Mouse (Mus musculus): Measurements from ENCODE around the gene Kctd13.
"Not testable (repeated sequence)": the region's sequence is repeated elsewhere in the genome, so short reads cannot be mapped to it uniquely, and the experiment has no call there.

Kctd13 gene

DNA sequence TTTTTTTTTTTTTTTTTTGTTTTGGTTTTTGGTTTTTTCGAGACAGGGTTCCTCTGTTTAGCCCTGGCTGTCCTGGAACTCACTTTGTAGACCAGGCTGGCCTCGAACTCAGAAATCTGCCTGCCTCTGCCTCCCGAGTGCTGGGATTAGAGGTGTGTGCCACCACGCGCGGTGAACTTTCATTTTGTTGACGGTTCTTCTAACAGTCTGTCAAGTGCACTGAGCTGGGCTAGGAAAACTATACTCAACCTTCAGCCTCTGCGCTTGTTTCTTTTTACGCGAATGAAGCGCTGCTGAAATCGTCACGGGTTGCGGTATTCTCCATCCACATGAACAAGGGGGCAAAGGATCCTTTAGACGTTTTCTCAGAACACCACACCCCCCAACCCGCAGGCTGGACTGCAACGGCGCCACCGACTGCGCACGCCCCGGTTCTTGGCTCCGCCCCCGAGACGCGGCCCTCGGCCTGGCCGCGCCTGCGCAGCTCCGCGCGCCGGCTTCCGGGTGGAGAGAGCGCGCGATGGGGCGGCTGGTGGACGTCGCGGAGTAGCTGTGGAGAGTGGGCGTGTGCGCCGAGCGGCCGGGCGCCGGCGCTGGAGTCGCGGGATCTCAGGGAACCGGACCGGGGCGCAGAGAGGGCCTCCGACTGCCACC lies at the start of gene Kctd13:
TSS of gene Kctd13 (plus strand) at position 496 of the 654 bp plus-strand sequence.
- ATAC-seq (ENCODE audit: low TSS enrichment), result peak; percentile 95

DNA sequence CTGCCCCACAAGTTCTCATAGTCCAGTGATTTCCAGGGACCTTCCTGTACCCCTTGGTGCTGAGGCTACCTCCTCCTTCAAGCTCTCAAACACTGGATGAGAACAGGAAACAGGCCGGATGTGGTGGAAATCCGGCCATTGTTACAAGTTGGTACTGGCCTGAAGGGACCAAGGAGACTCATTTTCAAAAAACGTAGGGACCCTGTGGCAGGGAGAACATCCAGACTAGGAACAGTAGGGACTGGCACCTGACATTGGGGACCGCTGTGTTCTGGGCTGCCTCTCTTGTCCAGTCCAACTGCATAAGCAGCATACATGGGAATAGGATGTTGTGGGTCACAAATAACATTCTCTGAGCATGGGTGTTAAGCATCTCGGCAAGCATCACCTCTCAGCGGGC lies 47.6 kb upstream of the Kctd13 start:
- ATAC-seq (ENCODE audit: low TSS enrichment), result no peak

DNA sequence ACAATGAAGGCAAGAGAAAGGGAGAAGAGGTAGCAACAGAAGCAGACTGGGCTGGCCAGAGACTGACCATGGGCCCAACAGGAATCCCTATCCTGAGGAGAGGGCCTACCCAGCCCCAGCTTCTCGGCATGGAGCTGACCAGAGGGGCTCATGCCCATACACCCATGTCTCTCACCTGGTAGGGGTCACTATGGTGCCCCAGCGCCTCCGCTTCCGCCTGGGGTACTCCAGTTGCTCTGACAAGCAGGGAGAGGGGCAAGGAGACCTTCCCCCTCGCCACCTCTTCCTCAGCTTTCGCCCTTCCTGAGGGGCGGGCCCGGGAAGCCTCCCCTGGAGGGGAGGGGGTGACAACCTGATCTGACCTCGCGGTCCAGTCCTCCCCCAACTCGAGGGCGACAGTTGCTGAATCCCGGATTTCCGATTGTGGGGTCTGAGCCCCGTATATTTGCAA lies 44.9 kb upstream of the Kctd13 start:
- ATAC-seq (ENCODE audit: low TSS enrichment), result no peak

DNA sequence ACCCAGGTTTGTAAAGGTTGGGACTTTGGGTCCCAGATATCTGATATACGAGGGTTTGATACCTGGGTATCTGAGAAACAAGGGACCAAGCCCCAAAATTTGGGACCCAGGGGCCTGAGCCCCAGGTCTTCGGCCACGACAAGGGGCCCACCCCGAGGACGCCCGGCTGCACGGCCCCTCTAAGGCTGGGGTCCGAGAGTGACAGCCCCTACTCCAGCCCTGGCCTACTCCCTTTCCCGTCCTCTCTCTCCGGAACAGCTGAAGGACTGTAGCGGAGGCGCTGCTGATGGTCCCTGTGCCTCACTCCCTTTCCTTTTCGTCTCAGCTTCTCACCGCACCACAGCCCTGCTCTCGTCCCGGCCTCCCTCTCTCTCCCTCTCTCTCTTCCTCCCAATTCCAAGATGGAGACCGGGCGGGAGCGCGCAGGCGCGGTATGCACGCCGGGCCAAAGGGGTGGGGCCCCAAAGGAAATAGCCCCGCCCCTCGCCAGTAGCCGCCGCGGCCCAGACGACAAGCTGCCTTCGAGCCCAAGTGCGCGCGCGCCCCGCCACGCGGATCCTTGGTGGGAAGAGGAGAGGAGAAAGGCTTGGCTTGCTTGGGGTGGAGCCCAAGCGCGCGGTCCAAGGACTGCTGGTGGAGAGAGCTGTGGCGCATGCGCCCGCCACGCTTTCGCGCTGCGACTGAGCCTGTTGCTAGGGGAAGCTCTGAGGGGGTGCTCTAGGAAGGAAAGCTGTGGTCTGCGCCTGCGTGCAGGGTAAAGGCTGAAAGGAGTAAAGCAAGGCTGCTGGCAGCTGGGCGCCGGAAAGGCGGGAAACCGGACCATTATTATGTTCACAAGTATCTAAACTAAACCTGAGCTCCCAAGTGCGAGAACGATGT lies 44.2 kb upstream of the Kctd13 start, which contains the start of gene Taok2:
TSS of gene Taok2 (minus strand) at position 418 of the 879 bp plus-strand sequence.
- peak; percentile 94 for ATAC-seq (ENCODE audit: low TSS enrichment)

DNA sequence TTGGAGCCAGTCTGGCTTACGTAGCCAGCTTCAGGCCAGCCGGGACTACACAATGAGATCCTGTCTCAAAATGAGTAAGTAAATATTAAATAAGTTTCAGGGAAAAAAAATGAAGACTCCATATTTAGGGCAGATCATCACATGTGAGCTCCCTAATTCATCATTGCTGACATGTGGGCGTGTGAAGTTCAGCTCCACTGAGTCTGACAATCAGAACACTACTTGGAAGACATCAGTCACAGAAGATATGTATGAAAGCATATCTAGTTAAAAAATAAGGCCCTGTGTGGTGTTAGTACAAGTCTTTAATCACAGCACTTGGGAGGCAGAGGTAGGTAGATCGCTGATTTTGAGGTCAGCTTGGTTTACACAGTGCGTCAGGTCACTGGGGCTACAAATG lies 41.4 kb upstream of the Kctd13 start:
- ATAC-seq (ENCODE audit: low TSS enrichment), result no peak

DNA sequence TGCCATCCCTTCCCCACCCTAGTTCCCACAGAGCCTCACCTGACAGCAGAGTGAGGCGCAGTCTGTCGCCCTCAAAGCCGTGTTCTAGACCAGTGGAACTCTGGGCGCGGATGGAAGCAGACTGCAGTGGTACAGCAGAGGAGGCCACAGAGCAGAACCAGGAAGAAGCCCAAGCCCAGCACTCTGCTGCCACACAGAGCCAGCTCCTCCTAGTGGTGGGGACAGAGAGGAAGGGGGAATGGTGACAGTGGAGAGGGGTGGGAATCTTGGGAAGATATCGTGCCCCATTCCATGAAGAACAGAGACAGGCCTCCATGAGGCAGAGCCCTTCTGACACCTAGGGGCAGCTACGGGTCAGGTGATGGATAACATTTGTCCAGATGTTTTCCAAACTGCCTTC lies 39.8 kb upstream of the Kctd13 start:
- no peak for ATAC-seq (ENCODE audit: low TSS enrichment)

DNA sequence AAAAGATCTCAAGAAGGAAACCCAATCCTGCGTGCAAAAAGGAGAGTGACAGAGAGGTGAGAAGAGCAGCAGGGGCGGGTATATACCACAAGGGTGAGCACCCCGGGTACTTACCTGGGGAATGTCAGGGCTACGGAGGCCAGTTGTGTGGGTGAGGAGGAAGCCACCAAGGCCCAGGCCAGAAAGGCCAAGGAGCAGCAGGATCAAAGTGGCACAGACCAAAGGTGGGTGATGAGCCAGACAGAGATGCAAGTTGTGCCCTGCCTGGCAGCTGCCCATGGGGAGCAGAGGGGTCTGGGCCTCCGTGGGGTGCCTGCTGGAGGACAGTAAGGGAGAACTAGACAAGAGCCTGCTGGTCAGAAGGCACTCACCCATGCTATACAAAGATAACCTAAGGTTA lies 31.8 kb upstream of the Kctd13 start:
- ATAC-seq (ENCODE audit: low TSS enrichment), result no peak

DNA sequence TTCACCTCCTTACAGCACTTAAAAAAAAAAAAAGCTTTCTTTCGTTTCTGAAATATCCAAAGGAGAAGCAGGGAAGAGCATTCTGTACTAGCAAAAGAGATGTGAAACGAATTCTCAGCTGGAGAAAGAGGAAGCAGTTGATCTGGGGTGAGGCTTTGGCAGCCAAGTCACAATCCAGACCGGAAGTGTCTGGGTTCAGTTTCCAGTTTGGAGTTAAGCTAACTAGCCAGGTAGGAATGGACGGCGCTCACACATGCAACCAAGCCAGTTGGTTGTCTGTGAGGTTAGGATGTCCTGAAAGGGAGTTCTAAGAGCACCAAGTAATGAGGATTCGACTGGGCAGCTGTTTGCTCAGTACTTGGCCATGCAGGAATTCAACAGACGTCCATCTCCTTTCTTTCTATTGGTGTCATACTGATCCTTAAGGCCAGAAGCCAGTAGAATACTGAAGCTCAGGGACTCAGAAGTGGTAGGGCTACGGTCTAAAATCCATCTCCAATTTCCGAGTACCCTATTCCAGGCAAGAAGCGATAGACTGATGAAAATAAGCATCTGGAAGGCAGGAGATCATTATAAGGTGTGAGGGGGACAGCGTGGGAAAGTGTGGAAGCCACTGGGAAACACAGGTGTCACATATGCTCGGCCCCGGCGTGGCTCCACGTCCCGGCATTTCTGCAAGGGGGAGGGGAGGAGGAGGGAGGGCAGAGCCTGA lies 31.1 kb upstream of the Kctd13 start:
- ATAC-seq (ENCODE audit: low TSS enrichment), result peak; percentile 70

DNA sequence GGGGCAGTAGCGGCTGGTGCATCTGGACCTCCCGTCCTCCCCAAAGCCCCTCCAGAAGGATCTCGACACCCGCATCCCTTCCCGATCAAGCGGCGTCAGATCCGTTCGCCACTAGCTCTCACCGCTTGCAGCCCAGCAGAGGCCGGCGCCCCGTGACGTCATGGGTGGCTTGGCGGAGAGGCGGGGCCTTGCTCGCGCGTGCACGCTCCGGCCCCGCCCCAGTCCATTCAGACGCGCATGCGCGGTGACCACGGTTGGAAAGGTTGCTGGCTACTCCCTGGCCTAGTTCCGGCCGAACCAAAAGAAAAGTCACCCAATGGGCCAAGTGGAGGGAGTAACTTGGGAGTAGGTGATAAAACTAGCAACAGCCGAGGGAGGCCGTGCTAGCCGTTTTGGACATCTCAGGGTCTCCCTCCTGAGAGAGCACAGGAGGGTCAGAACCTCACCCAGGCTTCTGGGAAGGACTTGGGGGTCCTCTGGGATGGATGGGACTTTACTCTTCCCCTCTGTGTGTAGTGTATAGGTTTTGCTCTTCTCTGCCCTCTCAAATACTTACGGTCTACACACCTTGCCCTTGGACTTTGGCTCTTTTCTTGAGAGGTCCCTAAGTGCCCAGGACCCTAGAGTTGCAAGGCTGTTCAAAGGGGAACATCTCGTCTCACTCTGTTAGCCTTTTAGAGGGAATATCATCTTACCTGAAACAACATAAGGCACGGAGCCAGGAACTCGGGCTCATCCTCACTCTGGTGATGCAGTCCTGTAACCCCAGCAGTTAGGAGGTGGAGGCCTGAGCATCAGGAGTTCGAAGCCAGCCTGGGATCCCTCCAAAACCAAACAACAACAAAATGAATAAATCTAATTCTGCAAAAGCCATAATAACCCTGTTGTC lies 30.3 kb upstream of the Kctd13 start:
- peak; percentile 88 for ATAC-seq (ENCODE audit: low TSS enrichment)

DNA sequence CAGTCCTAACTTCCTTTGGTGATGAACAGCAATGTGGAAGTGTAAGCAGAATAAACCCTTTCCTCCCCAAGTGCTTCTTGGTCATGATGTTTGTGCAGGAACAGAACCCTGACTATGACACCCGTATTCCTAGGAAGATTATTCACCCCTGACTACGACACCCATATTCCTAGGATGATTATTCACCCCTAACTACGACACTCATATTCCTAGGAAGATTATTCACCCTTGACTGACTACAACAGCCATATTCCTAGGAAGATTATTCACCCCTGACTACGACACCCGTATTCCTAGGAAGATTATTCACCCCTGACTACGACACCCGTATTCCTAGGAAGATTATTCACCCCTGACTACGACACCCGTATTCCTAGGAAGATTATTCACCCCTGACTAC lies 28.9 kb upstream of the Kctd13 start:
- ATAC-seq (ENCODE audit: low TSS enrichment), result not testable (repeated sequence)

DNA sequence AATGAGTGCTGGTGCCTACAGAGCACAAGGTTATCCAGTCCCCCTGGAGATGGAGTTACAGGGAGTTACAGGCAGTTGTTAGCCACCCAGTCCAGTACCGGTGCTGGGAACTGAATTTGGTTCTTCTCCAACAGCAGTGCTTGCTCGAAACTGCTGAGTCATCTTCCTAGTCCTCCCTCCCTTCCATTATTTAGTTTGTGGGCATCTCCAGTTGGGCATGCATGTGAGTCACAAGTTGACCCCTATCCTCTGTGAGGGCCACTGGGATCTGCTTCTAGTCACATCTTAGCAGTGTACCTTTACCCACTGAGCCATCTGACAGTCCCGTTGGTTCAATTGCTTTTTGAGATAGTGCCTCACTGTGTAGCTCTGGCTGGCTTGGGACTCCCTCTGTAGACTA lies 23.1 kb upstream of the Kctd13 start:
- no peak for ATAC-seq (ENCODE audit: low TSS enrichment)

DNA sequence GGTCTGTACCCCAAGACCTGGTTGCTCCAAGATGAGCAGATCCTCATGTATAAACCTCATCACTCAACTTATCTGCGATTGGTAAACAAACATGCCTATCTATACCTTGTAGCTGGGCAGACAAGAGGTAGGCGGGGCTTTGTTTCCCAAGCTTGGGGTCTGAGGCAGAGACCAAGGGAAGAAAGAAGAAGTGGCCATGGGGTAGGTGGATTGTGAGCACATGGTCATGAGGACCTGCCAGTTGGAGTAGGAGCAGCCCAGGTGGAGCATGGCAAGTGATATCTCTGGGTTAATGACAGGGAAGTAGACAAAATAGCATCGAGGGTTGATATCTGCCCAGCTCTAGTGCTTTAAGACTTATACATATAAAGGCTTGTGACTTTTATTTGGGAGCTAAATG lies 13.8 kb upstream of the Kctd13 start:
- no peak for ATAC-seq (ENCODE audit: low TSS enrichment)

DNA sequence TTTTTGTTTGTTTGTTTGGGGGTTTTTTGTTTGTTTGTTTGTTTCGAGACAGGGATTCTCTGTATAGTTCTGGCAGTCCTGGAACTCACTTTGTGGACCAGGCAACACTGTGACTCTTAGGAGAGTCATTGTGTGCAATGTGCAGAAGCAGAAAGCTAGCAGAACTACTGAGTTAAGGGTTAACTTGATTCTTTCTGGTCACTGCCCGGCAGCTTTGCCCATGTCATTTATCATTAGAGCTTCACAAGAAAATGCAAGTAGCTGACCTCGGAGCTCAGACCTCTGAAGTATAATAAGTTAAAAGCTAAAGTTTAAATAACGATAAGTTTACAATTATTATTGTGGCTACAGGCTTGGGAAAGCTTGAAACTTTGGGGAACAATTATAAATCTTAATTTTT lies 10.3 kb upstream of the Kctd13 start:
- not testable (repeated sequence) for ATAC-seq (ENCODE audit: low TSS enrichment)

DNA sequence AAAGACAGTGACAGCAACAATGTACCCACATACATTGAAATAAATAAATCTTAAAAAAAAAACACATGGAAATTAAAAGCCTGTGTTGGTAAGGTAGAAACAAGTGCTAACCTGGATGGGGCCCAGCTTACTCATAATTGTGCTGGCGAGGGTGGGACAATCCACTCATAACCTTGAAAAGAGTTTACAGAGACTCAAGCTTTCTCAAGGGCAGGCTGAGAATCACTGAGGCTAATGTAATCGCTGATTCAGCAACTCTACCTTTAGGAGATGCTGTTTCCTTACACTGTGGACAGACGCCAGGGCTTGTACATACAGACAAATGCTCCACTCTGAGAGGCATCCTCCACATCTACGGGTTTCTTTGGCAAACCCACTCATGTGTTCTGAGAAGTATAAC lies 8.7 kb upstream of the Kctd13 start:
- ATAC-seq (ENCODE audit: low TSS enrichment), result no peak

DNA sequence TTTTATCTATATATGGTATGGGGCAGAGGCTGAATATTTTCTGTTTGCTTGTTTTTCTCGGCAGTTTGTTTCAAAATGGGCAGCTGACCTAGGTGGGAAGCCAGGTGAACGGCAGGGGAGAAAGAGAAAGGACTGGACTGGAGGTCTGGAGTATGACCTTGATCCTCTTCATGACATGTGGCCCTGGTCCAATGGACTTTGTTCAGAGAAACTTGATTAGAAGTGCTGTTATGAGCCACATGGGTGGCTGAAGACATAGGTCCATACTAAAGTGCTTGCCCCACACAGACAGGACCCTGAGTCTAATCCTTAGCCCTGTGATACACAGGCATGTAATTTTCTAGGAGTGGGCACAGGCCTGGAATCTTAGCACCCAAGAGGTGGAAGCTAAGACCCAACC lies 7.1 kb upstream of the Kctd13 start:
- ATAC-seq (ENCODE audit: low TSS enrichment), result no peak

DNA sequence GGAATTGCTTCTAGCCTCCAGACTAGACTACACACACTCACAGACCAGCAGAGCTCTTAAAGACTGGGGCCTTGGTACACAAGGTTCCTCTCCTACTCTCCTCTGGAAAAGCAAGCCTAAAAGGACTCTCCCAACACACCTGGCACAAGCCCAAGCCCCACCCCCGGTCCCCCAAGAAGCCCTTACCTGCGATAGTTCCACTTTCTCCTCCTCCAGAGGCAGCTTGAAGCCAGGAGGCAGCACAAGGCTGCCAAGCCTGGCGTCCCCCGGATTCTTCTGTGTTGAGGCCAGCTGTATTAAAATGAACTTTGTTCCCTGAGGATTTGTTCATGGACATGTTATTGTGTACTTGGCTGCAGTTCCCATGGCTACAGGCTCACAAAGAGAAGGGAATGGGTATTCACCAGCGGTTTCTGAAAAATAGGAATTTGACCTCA lies 6.0 kb upstream of the Kctd13 start, which contains the start of gene Tmem219:
TSS of gene Tmem219 (minus strand) at position 294 of the 437 bp plus-strand sequence.
- ATAC-seq (ENCODE audit: low TSS enrichment), result no peak

DNA sequence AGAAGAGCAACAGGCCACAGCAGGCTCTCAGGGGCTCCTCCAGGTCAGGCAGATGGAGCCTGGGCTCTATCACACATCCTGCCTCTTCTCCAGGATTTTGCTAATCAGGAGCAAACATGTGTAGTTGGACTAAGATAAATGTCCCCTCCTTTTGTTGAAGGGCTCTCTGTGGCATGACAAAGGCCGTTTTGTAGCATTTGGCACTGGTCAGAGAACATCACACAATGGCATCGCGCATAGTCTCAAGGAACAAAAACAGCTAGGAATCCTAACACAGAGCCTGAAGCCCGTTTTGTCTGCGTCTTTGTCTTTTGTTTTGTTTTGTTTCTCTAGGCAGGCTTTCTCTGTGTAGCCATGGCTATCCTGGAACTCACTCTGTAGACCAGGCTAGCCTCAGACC lies 4.7 kb upstream of the Kctd13 start:
- ATAC-seq (ENCODE audit: low TSS enrichment), result peak; percentile 15; the same call in 1 of the 2 replicates

DNA sequence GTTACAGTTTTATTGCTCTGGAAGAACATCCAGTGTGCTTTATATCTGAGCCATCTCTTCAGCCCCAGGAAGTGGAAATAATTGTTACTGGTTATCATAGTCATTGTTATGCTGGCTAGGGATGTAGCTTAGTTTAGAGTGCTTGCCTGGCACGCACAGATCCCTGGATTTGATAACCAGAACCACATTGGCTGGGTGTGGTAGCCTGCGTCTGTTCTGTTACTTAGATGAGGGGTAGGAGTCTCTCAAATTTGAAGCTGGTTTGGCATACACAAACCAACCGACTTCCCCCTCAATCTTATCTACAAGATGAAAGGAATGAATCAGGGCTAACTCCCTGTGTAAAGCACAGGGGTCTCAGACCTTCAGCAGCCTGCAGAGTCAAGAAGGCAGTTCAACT lies 2.4 kb upstream of the Kctd13 start:
- ATAC-seq (ENCODE audit: low TSS enrichment), result no peak

DNA sequence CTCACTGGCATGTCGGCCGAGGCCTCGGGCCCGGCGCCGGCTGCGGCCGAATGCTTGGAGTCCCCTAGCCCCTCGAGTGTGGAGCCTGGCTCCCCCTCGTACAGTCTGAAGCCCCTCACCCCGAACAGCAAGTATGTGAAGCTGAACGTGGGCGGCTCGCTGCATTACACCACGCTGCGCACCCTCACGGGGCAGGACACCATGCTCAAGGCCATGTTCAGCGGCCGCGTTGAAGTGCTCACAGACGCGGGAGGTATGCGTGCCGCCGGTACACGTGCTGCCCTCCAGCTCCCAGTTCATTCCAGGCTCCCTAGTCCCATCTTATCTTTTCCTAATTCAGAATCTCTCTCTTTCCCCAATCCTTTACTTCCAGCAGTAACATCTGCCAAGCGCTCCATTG lies 367 bp downstream of the Kctd13 start:
- ATAC-seq (ENCODE audit: low TSS enrichment), result peak; percentile 58; the same call in 1 of the 2 replicates

DNA sequence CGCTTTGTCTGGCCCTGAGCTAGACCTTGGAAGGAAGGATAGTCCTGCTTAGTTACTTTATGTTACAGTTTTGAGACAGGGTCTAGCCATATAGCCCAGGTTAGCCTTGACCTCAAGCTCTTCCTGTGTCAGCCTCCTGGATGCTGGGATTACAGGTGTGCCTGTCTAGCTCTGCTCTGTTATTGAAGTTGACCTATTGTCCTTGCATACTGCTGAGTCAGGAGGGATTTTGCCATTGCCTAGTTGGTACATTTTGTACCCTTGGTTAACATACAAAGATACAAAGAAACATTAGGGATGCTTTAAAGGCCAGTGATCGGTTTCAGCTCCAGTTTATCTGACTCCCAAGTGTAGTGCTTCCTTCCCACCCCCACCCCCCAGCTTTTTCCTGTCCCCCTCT lies 4.0 kb downstream of the Kctd13 start:
- ATAC-seq (ENCODE audit: low TSS enrichment), result no peak

DNA sequence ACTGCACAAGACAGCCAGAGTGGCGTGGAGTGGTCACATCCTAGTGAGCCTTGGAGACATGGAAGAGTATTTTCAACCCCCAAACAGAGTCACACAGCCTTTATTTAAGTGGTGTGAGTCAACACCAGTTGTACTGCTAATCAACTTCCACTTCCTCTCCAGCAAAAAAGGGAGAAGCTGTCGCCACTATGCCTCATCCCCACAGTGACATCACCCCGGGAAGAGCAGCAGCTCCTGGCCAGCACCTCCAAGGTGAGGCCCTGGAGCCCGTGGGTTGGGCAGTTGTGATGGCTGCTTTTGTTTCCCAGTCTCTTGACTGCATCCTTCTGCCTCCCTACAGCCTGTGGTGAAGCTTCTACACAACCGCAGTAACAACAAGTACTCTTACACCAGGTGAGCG lies 12.5 kb downstream of the Kctd13 start:
- ATAC-seq (ENCODE audit: low TSS enrichment), result 0 out of 2 replicates have a peak, but pooled peaks have one; percentile 14

Measured in frontal cortex, adult (tissue).